Mouse (Mus musculus) neural tube, embryonic 13.5 days (tissue): Measurements from ENCODE around the gene Vcl. TPM values are rescaled to one million over a fixed set of nuclear protein-coding genes. Genes with fewer than 3 reads are reported as not detected.

Experiments used
- ATAC-seq: fragments of 200-750 bp; cut with Nextera tagmentation; 2 replicates; pipeline ENCODE4 v1.8.0; 2017; ENCODE audit warnings: low read depth, mild to moderate bottlenecking, moderate TSS enrichment, moderate library complexity
- H3K27ac ChIP-seq: fragments of 300-500 bp; sonication (generic); replicated peaks from 2 replicates; pipeline ENCODE4 v1.5.1; 2015; ENCODE audit warnings: moderate library complexity, mild to moderate bottlenecking, inconsistent platforms
- H3K27me3 ChIP-seq: fragments of 300-500 bp; sonication (generic); 2 replicates; pipeline ENCODE4 v1.6.1; 2015; ENCODE audit warnings: mild to moderate bottlenecking, inconsistent platforms
- H3K36me3 ChIP-seq: fragments of 300-500 bp; sonication (generic); 2 replicates; pipeline ENCODE4 v1.6.1; 2015; ENCODE audit warnings: mild to moderate bottlenecking, inconsistent platforms
- H3K4me1 ChIP-seq: fragments of 300-500 bp; sonication (generic); replicated peaks from 2 replicates; pipeline ENCODE4 v1.6.1; 2015; ENCODE audit warnings: inconsistent platforms
- H3K4me2 ChIP-seq: fragments of 300-500 bp; sonication (generic); 2 replicates; pipeline ENCODE4 v1.6.1; 2015; ENCODE audit warnings: inconsistent platforms, mild to moderate bottlenecking, moderate library complexity
- H3K4me3 ChIP-seq: fragments of 300-500 bp; sonication (generic); 2 replicates; pipeline ENCODE4 v1.5.1; 2015; ENCODE audit warnings: mild to moderate bottlenecking, inconsistent platforms
- H3K9ac ChIP-seq: fragments of 300-500 bp; sonication (generic); 2 replicates; pipeline ENCODE4 v1.6.1; 2015; ENCODE audit warnings: moderate library complexity, mild to moderate bottlenecking, inconsistent platforms
- H3K9me3 ChIP-seq: fragments of 300-500 bp; sonication (generic); 2 replicates; pipeline ENCODE4 v1.6.1; 2016; ENCODE audit warnings: inconsistent platforms
- WGBS: fragments of 180-500 bp; shearing (Covaris S2); methylation state at CpG from one replicate; pipeline ENCODE4 v1.1.7; 2015; 5-methylcytosine and 5-hydroxymethylcytosine counted together
- polyA plus RNA-seq: library from polyadenylated mRNA; unstranded; fragments of >200 nt; fragmentation: Nextera tagmentation; extraction: Ambion mirVana; gene quantifications from 2 replicates; pipeline ENCODE4 v1.2.1, GENCODE M21; 2015

Gene Vcl
- polyA plus RNA-seq, 1 experiment from 2014 or later: 20.7 TPM

DNA sequence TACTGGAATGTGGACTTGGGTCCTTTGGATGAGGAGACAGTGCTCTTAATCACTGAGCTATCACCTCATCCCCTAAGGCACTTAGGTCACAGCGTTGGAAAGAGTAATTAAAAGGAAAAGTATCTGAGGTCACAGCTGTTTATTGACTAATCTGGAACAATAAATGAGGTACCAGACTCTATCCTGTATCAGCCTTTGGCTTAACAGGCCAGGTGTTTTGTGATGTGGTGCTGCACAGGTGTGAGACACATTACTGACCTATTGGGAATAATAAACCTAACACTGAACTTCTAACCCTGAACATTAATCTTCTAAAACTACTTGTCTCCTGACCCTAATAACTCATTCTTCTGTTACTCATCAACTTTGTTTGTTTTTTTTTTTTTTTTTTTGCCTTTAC, 33.3 kb downstream of the Vcl start:
- Histone ChIP-seq H3K4me2 (no peak overlapping the region), H3K4me3 (no peak overlapping the region), H3K36me3 (no peaks in the 10 kb centered on the region), H3K4me1 (peaks cover 11% of the 10 kb centered on the region), H3K9me3 (no peaks in the 10 kb centered on the region), H3K27ac (no peak overlapping the region), H3K27me3 (no peaks in the 10 kb centered on the region), H3K9ac (no peak overlapping the region)
- 32% methylated on average over 1 of the region's 1 CpGs for WGBS
- no peak for ATAC-seq

DNA sequence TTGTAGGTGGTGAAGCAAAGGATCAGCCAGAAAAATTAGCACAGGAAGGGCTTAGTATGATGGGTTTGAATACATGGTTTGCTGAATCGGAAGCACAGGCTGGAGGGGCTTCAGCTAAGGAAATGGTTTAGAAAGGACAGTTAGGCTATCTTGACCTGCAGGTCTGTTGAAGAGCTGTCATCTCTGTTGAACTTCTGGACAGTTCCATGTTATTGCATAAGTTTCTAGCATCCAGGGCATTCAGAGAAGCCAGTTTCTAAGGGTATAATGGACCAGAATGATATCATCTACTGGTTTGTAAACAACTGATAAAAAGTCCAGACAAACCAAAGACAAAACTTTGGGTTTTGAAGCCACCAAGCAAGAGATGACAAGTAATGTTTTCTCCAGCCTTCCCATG, 33.7 kb downstream of the Vcl start:
- Histone ChIP-seq H3K4me1 (peaks cover 11% of the 10 kb centered on the region), H3K4me2 (no peak overlapping the region), H3K4me3 (no peak overlapping the region), H3K9me3 (no peaks in the 10 kb centered on the region), H3K27ac (no peak overlapping the region), H3K27me3 (no peaks in the 10 kb centered on the region), H3K36me3 (no peaks in the 10 kb centered on the region), H3K9ac (no peak overlapping the region)
- WGBS: 96% methylated on average over 1 of the region's 1 CpGs
- no peak for ATAC-seq

DNA sequence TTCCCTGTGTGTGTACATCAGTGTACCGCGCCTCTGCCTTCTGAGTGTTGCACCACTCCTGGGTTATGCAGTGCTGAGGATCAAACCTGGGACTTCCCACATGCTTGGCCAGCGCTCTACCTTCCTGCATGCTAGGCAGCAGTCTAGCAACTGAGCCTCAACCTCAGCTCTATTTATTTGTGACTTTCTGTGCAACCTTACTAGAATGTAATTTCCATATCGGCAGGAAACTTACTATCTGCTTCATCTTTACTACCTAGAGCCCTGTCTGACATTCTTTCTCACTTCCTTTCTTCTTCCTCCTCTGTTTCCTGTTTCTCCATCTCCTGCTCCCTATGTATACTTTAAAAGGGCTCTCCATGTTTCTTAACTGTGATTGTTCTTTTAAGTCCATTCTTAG, 34.7 kb downstream of the Vcl start:
- 75% methylated on average over 4 of the region's 4 CpGs for WGBS
- Histone ChIP-seq H3K9ac (no peak overlapping the region), H3K4me2 (no peak overlapping the region), H3K9me3 (no peaks in the 10 kb centered on the region), H3K4me3 (no peak overlapping the region), H3K27me3 (no peaks in the 10 kb centered on the region), H3K36me3 (no peaks in the 10 kb centered on the region), H3K4me1 (peaks cover 20% of the 10 kb centered on the region), H3K27ac (peak overlapping the region; percentile 63)
- ATAC-seq: no peak

DNA sequence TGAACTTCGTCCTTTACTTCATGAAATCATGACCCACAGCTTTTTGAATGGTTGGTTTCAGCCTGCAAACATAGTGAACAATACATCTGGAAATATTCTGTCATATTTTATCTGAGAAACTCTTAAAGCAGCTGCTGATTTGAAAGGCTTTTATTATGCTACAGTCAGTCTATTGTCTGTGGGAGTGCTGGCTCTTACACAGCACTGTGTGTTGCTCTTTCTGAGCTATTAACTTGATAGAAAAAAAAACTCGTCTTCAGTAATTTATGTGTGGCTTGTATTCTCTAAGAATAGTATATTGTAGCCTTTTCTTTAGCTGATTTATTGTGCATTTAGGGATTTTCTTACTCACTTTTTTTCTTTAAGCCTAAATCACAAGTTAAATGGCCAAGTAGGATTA, 35.1 kb downstream of the Vcl start:
- WGBS: 12% methylated on average over 2 of the region's 2 CpGs
- no peak overlapping the region for H3K9ac ChIP-seq
- no peaks in the 10 kb centered on the region for H3K9me3 ChIP-seq
- H3K4me3 ChIP-seq: no peak overlapping the region
- peak overlapping the region; percentile 63 for H3K27ac ChIP-seq
- no peak overlapping the region for H3K4me2 ChIP-seq
- no peaks in the 10 kb centered on the region for H3K27me3 ChIP-seq
- no peaks in the 10 kb centered on the region for H3K36me3 ChIP-seq
- no peak for ATAC-seq
- H3K4me1 ChIP-seq: peaks cover 24% of the 10 kb centered on the region

DNA sequence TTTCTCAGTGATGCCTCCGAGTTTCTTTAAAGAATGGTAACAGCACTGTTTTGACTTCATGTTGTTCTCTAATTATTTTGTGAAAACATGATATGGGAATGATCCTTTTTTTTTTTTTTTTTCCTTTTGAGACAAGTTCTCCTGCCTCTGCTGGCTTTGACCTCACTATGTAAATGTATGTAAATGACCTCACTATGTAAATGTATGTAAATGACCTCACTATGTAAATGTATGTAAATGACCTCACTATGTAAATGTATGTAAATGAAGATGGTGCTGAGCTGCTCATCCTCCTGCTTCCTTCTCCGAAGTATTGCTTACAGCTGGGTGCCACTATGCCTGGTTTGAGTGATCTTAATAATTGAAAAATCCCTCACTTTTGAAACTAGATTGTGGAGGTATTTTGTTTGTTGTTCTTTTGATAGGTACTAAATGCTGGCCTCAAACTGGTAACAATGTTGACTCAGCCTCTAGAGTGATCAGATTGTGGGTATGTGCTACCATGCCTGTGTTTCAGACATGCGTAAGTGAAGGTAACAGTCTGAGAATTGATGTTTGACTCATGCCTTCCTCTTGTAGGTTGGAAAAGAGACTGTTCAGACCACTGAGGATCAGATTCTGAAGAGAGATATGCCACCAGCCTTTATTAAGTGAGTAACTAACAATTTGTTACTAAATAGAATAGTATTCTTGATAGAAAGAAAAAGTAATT, 37.9 kb downstream of the Vcl start:
- no peaks in the 10 kb centered on the region for H3K27me3 ChIP-seq
- H3K27ac ChIP-seq: peak overlapping the region; percentile 83
- no peak overlapping the region for H3K9ac ChIP-seq
- peak; percentile 82 for ATAC-seq
- no peaks in the 10 kb centered on the region for H3K9me3 ChIP-seq
- peak overlapping the region; percentile 40 for H3K4me2 ChIP-seq
- no peaks in the 10 kb centered on the region for H3K36me3 ChIP-seq
- H3K4me3 ChIP-seq: no peak overlapping the region
- peaks cover 36% of the 10 kb centered on the region for H3K4me1 ChIP-seq
- 35% methylated on average over 3 of the region's 3 CpGs for WGBS

DNA sequence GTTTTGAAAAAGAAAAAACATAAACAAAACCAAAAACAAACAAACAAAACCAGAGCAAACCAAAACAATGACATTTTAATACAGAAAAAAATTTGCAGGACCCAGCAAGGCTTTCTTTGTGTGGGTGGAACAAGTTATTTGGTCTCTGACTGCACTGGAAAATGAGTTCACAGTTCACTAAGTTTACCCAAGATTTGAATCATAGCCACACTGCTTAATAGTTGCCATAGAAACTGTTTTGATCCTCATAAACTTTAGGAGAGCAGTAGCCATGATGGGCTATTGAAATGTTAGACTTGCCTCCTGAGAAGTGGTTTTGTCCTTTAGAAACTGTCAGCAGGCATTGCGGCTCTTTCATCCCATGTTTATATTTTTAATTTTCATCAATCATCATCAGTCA, 39.9 kb downstream of the Vcl start:
- H3K36me3 ChIP-seq: no peaks in the 10 kb centered on the region
- no peak for ATAC-seq
- H3K4me2 ChIP-seq: no peak overlapping the region
- 21% methylated on average over 1 of the region's 1 CpGs for WGBS
- no peaks in the 10 kb centered on the region for H3K9me3 ChIP-seq
- peaks cover 36% of the 10 kb centered on the region for H3K4me1 ChIP-seq
- H3K27me3 ChIP-seq: no peaks in the 10 kb centered on the region
- no peak overlapping the region for H3K9ac ChIP-seq
- peak overlapping the region; percentile 72 for H3K27ac ChIP-seq
- no peak overlapping the region for H3K4me3 ChIP-seq

DNA sequence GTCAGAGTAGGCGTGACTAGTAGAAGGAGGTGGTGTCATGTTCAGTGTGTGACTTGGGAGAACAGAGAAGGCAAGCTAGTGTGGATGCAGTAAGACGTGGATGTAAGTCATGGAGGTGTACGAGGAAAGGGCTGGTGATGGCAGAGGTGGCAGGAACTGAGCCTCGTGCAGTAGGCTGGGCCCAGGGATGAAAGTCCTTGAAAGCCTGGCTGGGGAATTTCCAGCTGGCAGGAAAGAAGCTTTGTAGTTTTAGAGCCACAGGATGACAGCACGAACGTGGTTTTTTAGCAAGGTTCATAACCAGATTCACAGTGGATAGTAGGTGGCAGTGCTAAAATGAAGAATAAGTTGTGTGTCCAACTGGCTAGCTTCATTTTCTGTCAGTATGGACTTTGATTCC, 41.2 kb downstream of the Vcl start:
- no peaks in the 10 kb centered on the region for H3K27me3 ChIP-seq
- 46% methylated on average over 6 of the region's 6 CpGs for WGBS
- no peaks in the 10 kb centered on the region for H3K36me3 ChIP-seq
- H3K27ac ChIP-seq: no peak overlapping the region
- no peak overlapping the region for H3K9ac ChIP-seq
- H3K4me3 ChIP-seq: no peak overlapping the region
- peaks cover 36% of the 10 kb centered on the region for H3K4me1 ChIP-seq
- H3K4me2 ChIP-seq: no peak overlapping the region
- no peaks in the 10 kb centered on the region for H3K9me3 ChIP-seq
- ATAC-seq: no peak

DNA sequence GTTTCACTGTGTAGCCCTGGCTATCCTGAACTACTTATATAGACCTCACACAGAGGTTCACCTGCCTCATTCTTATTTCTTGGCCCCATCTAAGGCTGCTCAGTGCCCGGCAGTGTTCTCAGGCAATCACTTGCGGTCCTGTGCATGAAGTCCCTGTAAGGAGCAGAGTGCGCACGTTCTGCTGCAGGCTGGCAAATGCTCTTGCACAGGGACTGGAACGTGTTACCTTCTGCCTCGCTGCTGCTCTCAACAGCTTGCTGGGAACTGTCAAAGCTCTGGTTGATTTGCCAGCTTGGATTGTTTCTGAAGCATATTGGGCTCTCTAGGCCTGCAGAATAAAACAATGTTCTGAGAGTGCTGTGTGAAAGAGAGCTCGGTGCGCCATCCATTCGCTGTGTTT, 41.7 kb downstream of the Vcl start:
- Histone ChIP-seq H3K27ac (0 out of 2 replicates have a peak overlapping the region, but pooled peaks have one; percentile 28), H3K4me1 (peaks cover 36% of the 10 kb centered on the region), H3K9me3 (no peaks in the 10 kb centered on the region), H3K4me3 (no peak overlapping the region), H3K4me2 (no peak overlapping the region), H3K27me3 (no peaks in the 10 kb centered on the region), H3K9ac (no peak overlapping the region), H3K36me3 (no peaks in the 10 kb centered on the region)
- 54% methylated on average over 9 of the region's 9 CpGs for WGBS
- ATAC-seq: no peak

DNA sequence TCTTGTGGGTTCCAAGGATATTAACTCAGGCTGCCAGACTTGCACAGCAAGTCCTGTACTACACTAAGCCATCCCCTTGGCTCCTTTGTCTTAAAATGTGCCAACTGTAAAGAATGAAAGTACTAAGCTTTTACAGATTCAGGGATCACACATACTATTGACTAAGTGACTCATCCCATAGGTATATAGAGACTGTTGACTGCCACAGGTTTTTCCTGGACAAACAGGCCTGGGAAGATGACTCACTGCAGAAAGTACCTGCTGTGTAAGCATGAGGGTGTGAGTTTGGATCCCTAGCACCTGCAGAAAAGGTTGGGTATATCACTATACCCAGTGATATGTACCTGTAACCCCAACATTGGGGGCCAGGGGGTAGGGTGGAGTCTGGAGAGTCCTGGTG, 44.6 kb downstream of the Vcl start:
- no peak for ATAC-seq

DNA sequence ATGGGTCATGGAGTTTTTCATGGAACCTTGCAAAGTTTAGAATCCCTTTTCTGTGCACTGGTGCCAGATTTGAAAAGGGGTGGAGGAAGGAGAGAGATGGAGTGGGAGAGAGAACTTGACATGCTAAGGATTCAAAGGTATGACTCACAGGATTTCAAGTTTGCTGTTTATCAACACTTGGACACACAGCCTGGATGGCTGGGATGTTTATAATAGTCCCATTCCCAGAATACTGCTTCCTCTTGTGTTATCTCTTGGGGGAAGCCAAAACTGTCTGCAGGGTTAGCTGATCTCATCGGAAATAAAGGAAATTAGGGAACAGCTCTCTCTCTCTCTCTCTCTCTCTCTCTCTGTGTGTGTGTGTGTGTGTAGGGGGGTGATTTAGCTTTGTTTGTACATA, 47.5 kb downstream of the Vcl start:
- WGBS: 76% methylated on average over 1 of the region's 1 CpGs
- no peak overlapping the region for H3K9ac ChIP-seq
- H3K27me3 ChIP-seq: no peaks in the 10 kb centered on the region
- H3K4me1 ChIP-seq: no peaks in the 10 kb centered on the region; the same call in 1 of the 2 replicates
- H3K36me3 ChIP-seq: no peaks in the 10 kb centered on the region
- no peak overlapping the region for H3K27ac ChIP-seq
- no peak overlapping the region for H3K4me2 ChIP-seq
- no peak overlapping the region for H3K4me3 ChIP-seq
- H3K9me3 ChIP-seq: no peaks in the 10 kb centered on the region
- no peak for ATAC-seq

More for the DNA sequence above, 44.6 kb downstream of the Vcl start:
- Histone ChIP-seq H3K36me3 (no peaks in the 10 kb centered on the region), H3K9ac (no peak overlapping the region), H3K27me3 (no peaks in the 10 kb centered on the region), H3K9me3 (no peaks in the 10 kb centered on the region), H3K4me3 (no peak overlapping the region), H3K4me2 (no peak overlapping the region), H3K27ac (no peak overlapping the region), H3K4me1 (peaks cover 23% of the 10 kb centered on the region)

DNA sequence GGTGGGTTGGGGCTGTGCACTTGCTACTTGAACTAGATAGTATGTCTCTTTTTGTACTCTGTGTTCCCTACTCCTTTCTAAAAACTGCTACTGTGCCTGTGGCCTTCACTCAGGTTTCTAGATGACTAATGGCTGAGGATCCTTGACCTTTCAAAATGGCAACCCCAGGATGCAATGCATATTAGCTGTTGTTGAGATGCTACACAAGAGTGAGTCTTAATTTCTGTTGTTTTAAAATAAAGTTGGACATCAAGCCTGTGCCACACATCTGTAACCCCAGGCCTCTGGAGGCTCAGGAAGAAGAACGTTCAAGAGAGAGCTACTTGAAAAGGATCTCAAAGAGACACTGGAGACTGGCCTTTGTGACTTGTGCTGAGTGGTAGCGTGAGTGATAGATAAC, 48.5 kb downstream of the Vcl start:
- Histone ChIP-seq H3K36me3 (0 out of 2 replicates have a peak, but pooled peaks cover 3% of the 10 kb centered on the region), H3K9me3 (no peaks in the 10 kb centered on the region), H3K27ac (no peak overlapping the region), H3K4me3 (no peak overlapping the region), H3K27me3 (no peaks in the 10 kb centered on the region), H3K9ac (no peak overlapping the region), H3K4me1 (no peaks in the 10 kb centered on the region; the same call in 1 of the 2 replicates), H3K4me2 (no peak overlapping the region)
- 76% methylated on average over 2 of the region's 2 CpGs for WGBS
- no peak for ATAC-seq

DNA sequence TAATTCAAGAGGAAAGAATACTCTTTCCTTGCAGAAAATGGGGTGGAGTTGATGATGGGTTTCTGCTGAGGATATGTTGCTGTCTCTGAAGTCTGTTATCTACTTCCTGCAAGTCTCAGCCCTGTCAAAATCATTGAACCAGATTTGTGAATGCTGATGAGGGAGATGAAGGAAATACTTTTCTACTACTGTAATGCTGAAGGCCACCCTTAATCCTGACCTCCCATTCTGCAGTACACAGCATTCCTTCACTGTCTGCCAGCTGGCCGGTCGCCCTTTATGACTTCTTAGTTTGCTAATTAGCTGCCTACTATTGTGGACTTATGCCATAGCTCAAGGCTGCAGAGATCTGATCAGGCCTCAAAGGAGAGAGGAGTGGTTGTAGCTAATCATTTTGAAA, 54.6 kb downstream of the Vcl start:
- no peak for ATAC-seq
- 33% methylated on average over 2 of the region's 2 CpGs for WGBS
- no peaks in the 10 kb centered on the region for H3K9me3 ChIP-seq
- no peak overlapping the region for H3K4me3 ChIP-seq
- H3K27me3 ChIP-seq: no peaks in the 10 kb centered on the region
- H3K4me2 ChIP-seq: no peak overlapping the region
- no peaks in the 10 kb centered on the region for H3K4me1 ChIP-seq
- H3K36me3 ChIP-seq: peaks cover 9% of the 10 kb centered on the region; the same call in 1 of the 2 replicates
- no peak overlapping the region for H3K27ac ChIP-seq
- no peak overlapping the region for H3K9ac ChIP-seq

DNA sequence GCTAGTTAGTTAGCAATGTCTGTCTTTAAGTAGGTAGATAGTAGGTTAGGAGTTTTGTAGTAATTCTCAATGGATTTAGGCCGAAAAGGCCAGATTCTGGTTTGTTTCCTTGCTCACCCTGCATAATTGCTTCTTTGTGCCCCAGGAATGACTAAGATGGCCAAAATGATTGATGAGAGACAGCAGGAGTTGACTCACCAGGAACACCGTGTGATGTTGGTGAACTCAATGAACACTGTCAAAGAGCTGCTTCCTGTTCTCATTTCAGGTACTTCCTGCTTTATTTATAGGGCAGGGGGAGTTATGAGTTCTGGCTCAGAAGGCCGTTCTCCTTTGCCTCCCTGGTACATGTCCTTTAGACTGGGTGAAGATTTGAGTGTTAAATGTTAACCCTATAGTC, 56.3 kb downstream of the Vcl start:
- no peaks in the 10 kb centered on the region for H3K4me1 ChIP-seq
- 38% methylated on average over 3 of the region's 3 CpGs for WGBS
- no peaks in the 10 kb centered on the region for H3K27me3 ChIP-seq
- no peak overlapping the region for H3K4me2 ChIP-seq
- H3K36me3 ChIP-seq: peaks cover 9% of the 10 kb centered on the region; the same call in 1 of the 2 replicates
- no peak overlapping the region for H3K27ac ChIP-seq
- no peaks in the 10 kb centered on the region for H3K9me3 ChIP-seq
- no peak for ATAC-seq
- H3K9ac ChIP-seq: no peak overlapping the region
- H3K4me3 ChIP-seq: no peak overlapping the region
